Mouse (Mus musculus) heart, adult 8-10 months (tissue): ENCODE measurements around the gene Paip2b. TPM values are rescaled to one million over a fixed set of nuclear protein-coding genes. Genes with fewer than 3 reads are reported as not detected.
A peak's percentile ranks its signal among the peaks of the same experiment; 100 is the strongest.
"Not testable (repeated sequence)": the region's sequence is repeated elsewhere in the genome, so short reads cannot be mapped to it uniquely, and the experiment has no call there.

Experiments used
- DNase-seq: peaks from one replicate; pipeline ENCODE4 v3.0.0; 2022; ENCODE audit warnings: low spot score
- total RNA-seq, 4 experiments: library from RNA; stranded (reverse); gene quantifications; 2 replicates each; pipeline ENCODE4 v1.2.4; 2022

Paip2b gene
- total RNA-seq, 4 experiments from 2014 or later: 42.5 to 48.7 (median 46.1) TPM

- no peak for DNase-seq
Measured at GRCm38 (mm10) chr6:83802033-83802432, 29.5 kb downstream of the Paip2b start.

GRCm38 (mm10) chr6:83796686-83797085, 34.9 kb downstream of the Paip2b start:
- DNase-seq: no peak

GRCm38 (mm10) chr6:83795492-83795900, 36.0 kb downstream of the Paip2b start:
- DNase-seq: peak; percentile 28

- peak; percentile 92 for DNase-seq
Measured at GRCm38 (mm10) chr6:83794760-83795296, 36.7 kb downstream of the Paip2b start, which contains the start of gene Nagk. Nagk (plus strand) TSS chr6:83794982.

GRCm38 (mm10) chr6:83791251-83791890, 40.2 kb downstream of the Paip2b start:
- DNase-seq: no peak

- not testable (repeated sequence) for DNase-seq
Measured at GRCm38 (mm10) chr6:83790533-83790932, 41.0 kb downstream of the Paip2b start.

- DNase-seq: no peak
Measured at GRCm38 (mm10) chr6:83788554-83788953, 43.0 kb downstream of the Paip2b start.

GRCm38 (mm10) chr6:83786426-83786825, 45.1 kb downstream of the Paip2b start:
- no peak for DNase-seq

- DNase-seq: peak; percentile 60
Measured at GRCm38 (mm10) chr6:83779026-83779425, 52.5 kb downstream of the Paip2b start.

GRCm38 (mm10) chr6:83778306-83778705, 53.2 kb downstream of the Paip2b start:
- DNase-seq: no peak

- peak; percentile 90 for DNase-seq
Measured at GRCm38 (mm10) chr6:83775638-83776293, 55.8 kb downstream of the Paip2b start, which contains the start of gene Tex261. Tex261 (minus strand) TSS chr6:83775813.

GRCm38 (mm10) chr6:83774781-83775563, 56.6 kb downstream of the Paip2b start:
- no peak for DNase-seq

- DNase-seq: no peak
Measured at GRCm38 (mm10) chr6:83774126-83774525, 57.4 kb downstream of the Paip2b start.

GRCm38 (mm10) chr6:83768485-83768884, 63.1 kb downstream of the Paip2b start:
- no peak for DNase-seq

- DNase-seq: no peak
Measured at GRCm38 (mm10) chr6:83766982-83767381, 64.6 kb downstream of the Paip2b start.

- no peak for DNase-seq
Measured at GRCm38 (mm10) chr6:83762880-83763431, 68.6 kb downstream of the Paip2b start.

- no peak for DNase-seq
Measured at GRCm38 (mm10) chr6:83762344-83762743, 69.2 kb downstream of the Paip2b start, which contains the start of gene Ankrd53. Ankrd53 (plus strand) TSS chr6:83762644.

- no peak for DNase-seq
Measured at GRCm38 (mm10) chr6:83756051-83756450, 75.5 kb downstream of the Paip2b start.
